Mouse (Mus musculus) megakaryocyte progenitor cell, adult 5-6 weeks (primary cell): ENCODE data around the gene Mvp. TPM values are rescaled to one million over a fixed set of nuclear protein-coding genes. Genes with fewer than 3 reads are reported as not detected.

Experiments used
- ATAC-seq: replicated peaks from 2 replicates; pipeline ENCODE4 v1.8.0; 2016; ENCODE audit warnings: mild to moderate bottlenecking, moderate TSS enrichment, inconsistent platforms; ENCODE audit not compliant: poor library complexity
- total RNA-seq, 2 experiments: library from RNA; stranded (forward) in 1 of 2; stranded (reverse) in 1 of 2; fragments of 157-497, 149-512 nt in 1 of 2; fragments of 200-1000 nt in 1 of 2; gene quantifications; 2 replicates each; pipeline versions ENCODE4 v1.2.3 to v1.2.4; 2015 to 2017

The Mvp gene
- total RNA-seq, 2 experiments from 2014 or later: 2.2 to 19.2 TPM

GRCm38 (mm10) chr7:126951741-126952140, 62.7 kb downstream of the Mvp start:
- ATAC-seq: no peak

- no peak for ATAC-seq
These were observed 63.5 kb downstream of the Mvp start for GRCm38 (mm10) chr7:126950647-126951615.

DNA sequence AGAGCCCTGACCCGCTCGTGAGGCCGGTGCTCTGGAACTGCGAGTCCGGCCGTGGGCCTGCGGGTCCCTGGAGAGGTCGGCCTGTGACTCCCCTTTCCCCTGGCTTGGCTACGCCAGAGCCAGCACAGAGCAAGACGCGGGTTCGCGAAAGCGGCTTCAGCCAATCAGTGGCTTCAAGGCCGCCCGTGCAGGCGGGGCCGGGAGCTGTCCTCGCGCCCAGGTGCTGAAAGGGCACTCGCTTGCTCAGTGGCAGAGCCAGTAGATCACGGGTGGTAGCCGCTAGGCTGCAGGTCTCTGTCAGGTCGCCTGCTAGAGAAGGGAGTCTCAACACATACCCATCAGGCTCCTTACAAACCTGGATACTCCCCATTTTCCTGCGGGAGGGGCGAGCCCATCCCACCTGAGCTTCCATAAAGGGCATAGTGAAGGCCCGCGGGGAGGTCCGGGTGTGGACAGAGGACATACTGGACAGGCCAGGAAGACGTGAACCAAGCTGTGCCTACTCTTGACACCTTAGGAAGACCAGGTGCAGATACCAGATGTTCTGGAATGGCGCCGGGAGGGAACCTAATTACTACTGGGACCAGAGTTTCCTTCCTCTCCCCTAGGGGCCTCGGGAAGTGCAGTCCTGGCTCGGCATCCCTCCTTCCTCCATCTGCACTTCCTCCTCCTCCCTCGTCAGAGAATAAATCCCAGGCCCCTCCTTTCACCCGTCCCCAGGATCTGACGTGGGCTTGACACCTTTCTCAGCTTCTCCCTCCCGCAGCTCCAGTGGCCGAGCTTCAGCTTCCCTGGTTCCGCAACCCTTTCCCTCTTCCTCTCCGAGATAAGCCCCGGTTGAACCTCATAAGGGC, 64.4 kb downstream of the Mvp start, which contains the start of gene Sez6l2:
Gene Sez6l2, plus strand, starts transcription at position 771 of the 854 bp plus-strand sequence.
- ATAC-seq: peak; percentile 96

DNA sequence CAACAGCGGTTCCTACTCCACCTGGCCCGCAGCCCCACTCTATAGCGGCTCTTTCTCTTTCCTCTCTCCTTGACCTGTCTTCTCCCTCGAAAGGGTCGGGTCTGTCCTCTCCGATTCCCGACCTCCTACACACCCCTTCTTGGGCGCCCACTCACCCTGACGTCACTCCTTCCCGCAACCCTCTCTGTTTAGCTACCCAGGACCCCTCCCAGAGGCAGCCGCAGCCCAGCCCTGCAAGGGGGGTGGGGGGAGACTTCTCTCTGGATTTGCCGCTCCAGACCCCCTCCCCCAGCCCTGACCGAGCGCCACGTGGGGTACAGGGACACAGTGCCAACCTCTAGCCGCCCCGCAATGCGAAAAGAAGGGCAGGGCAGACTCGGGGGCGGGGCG, 65.0 kb downstream of the Mvp start, which contains the start of gene Asphd1:
Gene Asphd1, minus strand, starts transcription at position 180 of the 390 bp plus-strand sequence.
- no peak for ATAC-seq

DNA sequence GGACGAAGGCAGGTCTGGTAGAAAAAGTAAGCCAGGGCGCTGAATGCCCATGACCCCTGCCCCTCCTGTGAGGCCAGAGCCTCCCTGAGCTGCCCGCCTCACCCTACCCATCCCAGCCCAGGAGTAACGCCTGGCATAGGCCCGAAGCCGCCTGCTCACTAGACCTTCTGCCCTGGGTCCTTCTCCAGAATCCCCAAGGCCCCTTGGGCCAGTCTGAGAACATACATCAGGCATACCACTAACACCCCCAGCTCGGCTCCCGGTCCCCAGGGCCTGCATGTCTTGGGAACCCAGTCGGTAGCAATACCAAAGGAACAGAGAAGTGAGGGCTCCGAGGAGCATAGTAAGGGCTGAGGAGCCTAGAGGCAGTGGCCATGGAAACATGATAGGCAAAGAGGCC, 65.8 kb downstream of the Mvp start:
- ATAC-seq: no peak

DNA sequence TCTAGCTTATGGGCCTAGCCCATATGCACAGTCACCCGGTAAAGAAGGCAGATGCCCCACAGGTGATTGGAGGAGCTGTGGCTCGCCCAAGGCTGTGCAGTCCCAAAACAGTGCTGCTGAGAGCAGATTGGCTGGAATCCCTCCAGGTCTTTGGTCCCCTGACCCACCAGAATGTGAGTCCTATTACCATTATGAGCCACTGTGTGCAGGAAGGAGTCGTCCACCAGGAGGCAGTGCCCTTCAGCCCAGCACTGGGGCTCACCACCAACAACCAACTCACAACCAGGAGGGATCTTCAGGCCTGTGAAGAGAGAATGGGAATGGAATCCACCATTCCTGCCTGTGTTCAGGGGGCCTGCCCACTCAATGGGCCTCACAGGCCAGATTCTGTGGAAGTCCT, 67.9 kb downstream of the Mvp start:
- ATAC-seq: peak; percentile 53

DNA sequence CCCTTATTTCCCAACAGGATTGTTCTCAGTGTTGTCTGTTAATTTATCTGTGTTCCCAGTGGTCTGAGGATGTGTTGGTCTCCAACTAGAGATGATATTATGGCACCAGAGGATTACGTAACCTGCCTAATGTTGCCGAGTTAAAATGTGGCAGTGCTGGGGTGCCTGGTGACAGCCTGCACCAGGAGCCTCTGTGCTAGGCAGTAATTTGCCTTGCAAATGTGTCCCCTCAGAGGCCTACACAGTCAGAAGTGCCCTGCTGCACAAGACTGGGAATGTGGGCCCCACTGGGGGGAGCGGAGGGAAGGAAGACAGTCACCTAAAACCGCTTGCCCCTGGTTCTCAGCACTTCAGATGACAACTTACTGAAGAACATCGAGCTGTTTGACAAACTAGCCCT, 72.6 kb downstream of the Mvp start:
- no peak for ATAC-seq

- ATAC-seq: peak; percentile 55
These were observed 73.2 kb downstream of the Mvp start for GRCm38 (mm10) chr7:126941171-126941570.

Other genes with a start within 250 kb of the Mvp start
Only the 30 nearest of the 33 such genes appear.
- 0.34 and 0.42 TPM in 2 replicates for gene Tbx6, start 233.1 kb downstream of the Mvp start, total RNA-seq (2015)
- gene Tbx6, start 233.1 kb downstream of the Mvp start, total RNA-seq (2017): 0.14 TPM in 1 of 2 replicates, not detected in the other
- 209 and 216 TPM in 2 replicates for gene Ppp4c, start 222.1 kb downstream of the Mvp start, total RNA-seq (2015)
- gene Ppp4c, start 222.1 kb downstream of the Mvp start, total RNA-seq (2017): 113 and 131 TPM in 2 replicates
- not detected in 2 replicates for gene Fam57b, start 217.0 kb downstream of the Mvp start, total RNA-seq (2015)
- gene Fam57b, start 217.0 kb downstream of the Mvp start, total RNA-seq (2017): not detected in 2 replicates
- not detected in 2 replicates for gene 4930451I11Rik, start 183.0 kb downstream of the Mvp start, total RNA-seq (2015)
- not detected in 2 replicates for gene 4930451I11Rik, start 183.0 kb downstream of the Mvp start, total RNA-seq (2017)
- not detected in 2 replicates for gene Doc2a, start 167.2 kb downstream of the Mvp start, total RNA-seq (2015)
- 0.07 TPM in 1 of 2 replicates, not detected in the other for gene Doc2a, start 167.2 kb downstream of the Mvp start, total RNA-seq (2017)
- gene Hirip3, start 152.6 kb downstream of the Mvp start, total RNA-seq (2015): 21.8 and 27.5 TPM in 2 replicates
- 215 and 246 TPM in 2 replicates for gene Hirip3, start 152.6 kb downstream of the Mvp start, total RNA-seq (2017)
- gene Ino80e, start 152.2 kb downstream of the Mvp start, total RNA-seq (2015): 83.1 and 83.9 TPM in 2 replicates
- gene Ino80e, start 152.2 kb downstream of the Mvp start, total RNA-seq (2017): 36.3 and 38.5 TPM in 2 replicates
- 16.5 and 19.4 TPM in 2 replicates for gene Taok2, start 129.9 kb downstream of the Mvp start, total RNA-seq (2015)
- 30.2 and 32.6 TPM in 2 replicates for gene Taok2, start 129.9 kb downstream of the Mvp start, total RNA-seq (2017)
- 19.1 and 28.8 TPM in 2 replicates for gene Tmem219, start 91.7 kb downstream of the Mvp start, total RNA-seq (2015)
- gene Tmem219, start 91.7 kb downstream of the Mvp start, total RNA-seq (2017): 19.8 and 36.4 TPM in 2 replicates
- gene Kctd13, start 85.7 kb downstream of the Mvp start, total RNA-seq (2015): 6.6 and 11.5 TPM in 2 replicates
- 8.9 and 13.2 TPM in 2 replicates for gene Kctd13, start 85.7 kb downstream of the Mvp start, total RNA-seq (2017)
- not detected in 2 replicates for gene Asphd1, start 65.0 kb downstream of the Mvp start, total RNA-seq (2015)
- gene Asphd1, start 65.0 kb downstream of the Mvp start, total RNA-seq (2017): not detected in 2 replicates
- 0.46 and 1.6 TPM in 2 replicates for gene Sez6l2, start 64.1 kb downstream of the Mvp start, total RNA-seq (2015)
- 0.34 and 0.37 TPM in 2 replicates for gene Sez6l2, start 64.1 kb downstream of the Mvp start, total RNA-seq (2017)
- 41.2 and 42.3 TPM in 2 replicates for gene Cdipt, start 38.7 kb downstream of the Mvp start, total RNA-seq (2015)
- gene Cdipt, start 38.7 kb downstream of the Mvp start, total RNA-seq (2017): 50.1 and 54.7 TPM in 2 replicates
- gene Cdiptos, start 38.5 kb downstream of the Mvp start, total RNA-seq (2015): 4.3 and 4.9 TPM in 2 replicates
- gene Cdiptos, start 38.5 kb downstream of the Mvp start, total RNA-seq (2017): 0.62 and 3.2 TPM in 2 replicates
- gene Pagr1b, start 1.9 kb upstream of the Mvp start, total RNA-seq (2015): not detected in 2 replicates
- gene Pagr1b, start 1.9 kb upstream of the Mvp start, total RNA-seq (2017): not detected in 2 replicates
- gene Pagr1a, start 2.7 kb upstream of the Mvp start, total RNA-seq (2015): 44.2 and 55.4 TPM in 2 replicates
- 39.8 and 48.1 TPM in 2 replicates for gene Pagr1a, start 2.7 kb upstream of the Mvp start, total RNA-seq (2017)
- 0.69 TPM in 1 of 2 replicates, not detected in the other for gene Gm42742, start 6.5 kb upstream of the Mvp start, total RNA-seq (2015)
- 0.21 and 3.7 TPM in 2 replicates for gene Gm42742, start 6.5 kb upstream of the Mvp start, total RNA-seq (2017)
- gene Prrt2, start 6.6 kb upstream of the Mvp start, total RNA-seq (2015): 0.74 and 1.1 TPM in 2 replicates
- gene Prrt2, start 6.6 kb upstream of the Mvp start, total RNA-seq (2017): 0.44 TPM in 1 of 2 replicates, not detected in the other
- 93.4 and 103 TPM in 2 replicates for gene Maz, start 12.4 kb upstream of the Mvp start, total RNA-seq (2015)
- gene Maz, start 12.4 kb upstream of the Mvp start, total RNA-seq (2017): 64.2 and 64.5 TPM in 2 replicates
- gene Kif22, start 27.9 kb upstream of the Mvp start, total RNA-seq (2015): 76.8 and 89.8 TPM in 2 replicates
- 67.8 and 84.8 TPM in 2 replicates for gene Kif22, start 27.9 kb upstream of the Mvp start, total RNA-seq (2017)
- 4.4 and 4.7 TPM in 2 replicates for gene Zg16, start 72.7 kb upstream of the Mvp start, total RNA-seq (2015)
- 1.7 and 4.0 TPM in 2 replicates for gene Zg16, start 72.7 kb upstream of the Mvp start, total RNA-seq (2017)
- gene AI467606, start 76.7 kb upstream of the Mvp start, total RNA-seq (2015): 27.4 and 27.5 TPM in 2 replicates
- gene AI467606, start 76.7 kb upstream of the Mvp start, total RNA-seq (2017): 17.5 and 20.6 TPM in 2 replicates
- 2.0 and 3.5 TPM in 2 replicates for gene Qprt, start 107.6 kb upstream of the Mvp start, total RNA-seq (2015)
- 1.1 and 1.9 TPM in 2 replicates for gene Qprt, start 107.6 kb upstream of the Mvp start, total RNA-seq (2017)
- 86.0 and 93.4 TPM in 2 replicates for gene Spn, start 123.2 kb upstream of the Mvp start, total RNA-seq (2015)
- gene Spn, start 123.2 kb upstream of the Mvp start, total RNA-seq (2017): 294 and 316 TPM in 2 replicates
- 16.8 and 17.4 TPM in 2 replicates for gene Cd2bp2, start 181.4 kb upstream of the Mvp start, total RNA-seq (2015)
- 56.0 and 65.7 TPM in 2 replicates for gene Cd2bp2, start 181.4 kb upstream of the Mvp start, total RNA-seq (2017)
- gene Tbc1d10b, start 193.8 kb upstream of the Mvp start, total RNA-seq (2015): 12.8 and 13.8 TPM in 2 replicates
- gene Tbc1d10b, start 193.8 kb upstream of the Mvp start, total RNA-seq (2017): 34.0 and 36.0 TPM in 2 replicates
- 7.8 and 10.6 TPM in 2 replicates for gene Mylpf, start 194.3 kb upstream of the Mvp start, total RNA-seq (2015)
- 6.0 and 6.8 TPM in 2 replicates for gene Mylpf, start 194.3 kb upstream of the Mvp start, total RNA-seq (2017)
- gene Zfp553, start 218.4 kb upstream of the Mvp start, total RNA-seq (2015): 6.5 and 9.0 TPM in 2 replicates
- 13.8 and 15.4 TPM in 2 replicates for gene Zfp553, start 218.4 kb upstream of the Mvp start, total RNA-seq (2017)
- 27.0 and 38.6 TPM in 2 replicates for gene Sept1, start 218.5 kb upstream of the Mvp start, total RNA-seq (2015)
- gene Sept1, start 218.5 kb upstream of the Mvp start, total RNA-seq (2017): 21.7 and 35.4 TPM in 2 replicates
- 3.4 and 3.5 TPM in 2 replicates for gene Zfp771, start 229.7 kb upstream of the Mvp start, total RNA-seq (2015)
- gene Zfp771, start 229.7 kb upstream of the Mvp start, total RNA-seq (2017): 2.7 and 8.0 TPM in 2 replicates